ENCODE assay signal across 8 mouse cellular contexts in the genomic region with DNA sequence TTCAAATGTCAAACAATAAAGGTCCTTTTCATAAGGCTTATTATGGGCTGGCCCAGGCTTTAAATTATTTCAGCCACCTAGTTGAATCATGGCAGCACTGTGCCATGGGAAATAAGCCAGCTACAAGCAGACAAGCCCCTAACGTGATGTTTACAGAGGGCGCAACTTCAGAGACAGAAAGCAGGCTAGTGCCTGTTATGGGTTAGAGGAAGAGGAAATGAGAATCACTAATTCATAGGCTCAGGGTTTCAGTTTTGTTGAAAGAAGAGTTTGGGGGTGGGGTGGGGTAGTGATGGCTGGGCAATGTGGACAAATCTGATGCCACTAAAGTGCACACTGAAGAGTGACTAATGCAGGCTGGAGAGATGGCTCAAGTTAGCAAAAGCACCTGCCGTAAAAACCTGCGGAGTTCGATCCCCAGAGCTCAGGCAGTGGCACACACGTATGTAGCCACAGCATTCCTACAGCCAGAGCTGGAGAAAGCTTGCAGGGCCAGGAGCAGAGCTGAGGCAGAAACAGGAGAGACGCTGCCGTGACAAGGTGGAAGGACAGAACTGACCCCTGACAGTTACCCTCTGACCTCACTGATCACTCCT.
"Had no signal": no experiment of that assay in that cellular context is flagged by ENCODE, and none has a peak within 500 bp of the region (broad histone marks: within the 10 kb centered on the region; RNA-seq: fewer than 3 reads in every experiment).

No protein-coding gene starts in this region.

- H3K27ac ChIP-seq: left cerebral cortex, adult 2 months; limb, embryonic 10.5 days; lung, embryonic 15.5 days; midbrain, embryonic 10.5 days had no signal

- H3K4me2 ChIP-seq: liver, embryonic 11.5 days; lung, embryonic 15.5 days had no signal

- H3K9ac ChIP-seq: lung, embryonic 15.5 days had no signal

- H3K27me3 ChIP-seq: lung, embryonic 15.5 days had no signal

- DNase-seq: midbrain, embryonic 14.5 days; spleen, adult 18-20 months; thymus, adult 18-20 months had no signal

- H3K4me1 ChIP-seq: lung, embryonic 15.5 days; midbrain, embryonic 10.5 days had no signal

- H3K4me3 ChIP-seq: left cerebral cortex, adult 2 months; limb, embryonic 10.5 days; lung, embryonic 15.5 days; midbrain, embryonic 10.5 days had no signal

- H3K9me3 ChIP-seq: limb, embryonic 10.5 days; lung, embryonic 15.5 days; midbrain, embryonic 10.5 days had no signal

- H3K36me3 ChIP-seq: midbrain, embryonic 10.5 days had no signal
